Mouse (Mus musculus) hindbrain, embryonic 12.5 days (tissue): ENCODE results near the gene Nudt2. TPM values are rescaled to one million over a fixed set of nuclear protein-coding genes. Genes with fewer than 3 reads are reported as not detected.
A peak's percentile ranks its signal among the peaks of the same experiment; 100 is the strongest.

Experiments used
- ATAC-seq: fragments of 200-750 bp; cut with Nextera tagmentation; 2 replicates; pipeline ENCODE4 v1.8.0; 2017; ENCODE audit warnings: moderate TSS enrichment; ENCODE audit not compliant: low FRiP score
- H3K27ac ChIP-seq: fragments of 300-500 bp; sonication (generic); 2 replicates; pipeline ENCODE4 v1.5.1; 2016; ENCODE audit warnings: mild to moderate bottlenecking
- H3K27me3 ChIP-seq: fragments of 300-500 bp; sonication (generic); 2 replicates; pipeline ENCODE4 v1.6.1; 2016; ENCODE audit warnings: mild to moderate bottlenecking
- H3K36me3 ChIP-seq: fragments of 300-500 bp; sonication (generic); 2 replicates; pipeline ENCODE4 v1.6.1; 2016; ENCODE audit warnings: mild to moderate bottlenecking
- H3K4me1 ChIP-seq: fragments of 300-500 bp; sonication (generic); 2 replicates; pipeline ENCODE4 v1.6.1; 2016
- H3K4me2 ChIP-seq: fragments of 300-500 bp; sonication (generic); replicated peaks from 2 replicates; pipeline ENCODE4 v1.6.1; 2016; ENCODE audit warnings: mild to moderate bottlenecking
- H3K4me3 ChIP-seq: fragments of 300-500 bp; sonication (generic); 2 replicates; pipeline ENCODE4 v1.5.1; 2016; ENCODE audit warnings: mild to moderate bottlenecking
- H3K9ac ChIP-seq: fragments of 300-500 bp; sonication (generic); 2 replicates; pipeline ENCODE4 v1.6.1; 2016; ENCODE audit warnings: mild to moderate bottlenecking, moderate library complexity
- H3K9me3 ChIP-seq: fragments of 300-500 bp; sonication (generic); replicated peaks from 2 replicates; pipeline ENCODE4 v1.6.1; 2016; ENCODE audit warnings: mild to moderate bottlenecking
- WGBS: fragments of 180-500 bp; shearing (Covaris S2); methylation state at CpG from one replicate; pipeline ENCODE4 v1.1.7; 2016; 5-methylcytosine and 5-hydroxymethylcytosine counted together
- polyA plus RNA-seq: library from polyadenylated mRNA; unstranded; fragments of >200 nt; fragmentation: Nextera tagmentation; extraction: Ambion mirVana; gene quantifications from 2 replicates; pipeline ENCODE4 v1.2.1, GENCODE M21; 2016

Gene Nudt2
- polyA plus RNA-seq, 1 experiment from 2014 or later = 59.5 TPM

- WGBS = 43% methylated on average over 5 of the region's 5 CpGs
- Histone ChIP-seq H3K9me3 (no peaks in the 10 kb centered on the region), H3K27me3 (peaks cover 66% of the 10 kb centered on the region), H3K4me1 (peaks cover 30% of the 10 kb centered on the region), H3K27ac (no peak overlapping the region), H3K36me3 (no peaks in the 10 kb centered on the region), H3K4me3 (no peak overlapping the region), H3K4me2 (peak overlapping the region; percentile 57; the same call in 1 of the 2 replicates), H3K9ac (no peak overlapping the region)
- ATAC-seq = 0 out of 2 replicates have a peak, but pooled peaks have one; percentile 8
Measured at GRCm38 (mm10) chr4:41497046-41497445, 32.1 kb downstream of the Nudt2 start.

GRCm38 (mm10) chr4:41497579-41497978 lies 32.6 kb downstream of the Nudt2 start:
- Histone ChIP-seq H3K27me3 (peaks cover 72% of the 10 kb centered on the region), H3K9ac (0 out of 2 replicates have a peak overlapping the region, but pooled peaks have one; percentile 8), H3K4me1 (peaks cover 36% of the 10 kb centered on the region), H3K9me3 (no peaks in the 10 kb centered on the region), H3K36me3 (no peaks in the 10 kb centered on the region), H3K27ac (no peak overlapping the region), H3K4me3 (peak overlapping the region; percentile 33), H3K4me2 (peak overlapping the region; percentile 57)
- WGBS = 2% methylated on average over 34 of the region's 34 CpGs
- peak; percentile 26; the same call in 1 of the 2 replicates for ATAC-seq

DNA sequence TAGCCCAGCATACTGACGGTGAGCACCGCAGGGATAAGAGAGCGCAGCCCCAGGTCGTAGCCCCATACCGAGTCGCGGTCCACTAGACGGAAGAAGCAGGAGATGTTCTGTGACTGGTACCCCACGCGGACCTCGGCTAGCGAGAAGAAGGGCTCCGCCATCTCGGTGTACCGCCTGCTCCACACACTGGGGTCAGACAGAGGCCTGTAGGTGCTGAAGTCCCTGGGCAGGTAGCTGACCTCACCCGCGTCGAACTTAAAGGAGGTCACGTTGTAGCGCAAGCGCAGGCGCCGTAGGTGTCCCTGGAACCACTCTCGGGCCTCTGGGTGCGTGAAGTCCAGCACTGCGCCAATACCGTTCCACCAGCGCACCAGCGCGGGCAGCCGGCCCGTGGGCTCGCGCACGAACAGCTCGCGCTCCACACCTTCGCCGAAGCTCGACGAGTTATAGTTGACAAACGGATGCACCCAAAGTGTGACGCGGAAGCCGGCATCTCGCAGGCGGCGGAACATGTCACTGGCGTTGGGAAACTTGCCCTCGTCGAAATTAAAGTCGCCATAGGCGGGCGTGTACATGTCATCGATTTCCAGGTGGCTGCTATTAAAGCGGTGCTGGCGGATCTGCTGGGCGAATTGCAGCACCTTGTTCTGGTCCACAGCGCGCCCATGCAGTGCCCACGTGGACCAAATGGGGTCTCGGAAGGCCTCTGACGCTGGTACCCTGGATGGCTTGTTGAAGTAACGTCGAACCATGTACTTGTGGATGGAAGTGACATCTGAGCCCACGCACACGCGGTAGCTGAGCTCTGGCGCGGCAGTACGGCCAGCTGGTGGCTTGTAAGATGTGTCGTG lies 33.3 kb downstream of the Nudt2 start:
- no peaks in the 10 kb centered on the region for H3K9me3 ChIP-seq
- 0 out of 2 replicates have a peak, but pooled peaks have one; percentile 4 for ATAC-seq
- H3K36me3 ChIP-seq = no peaks in the 10 kb centered on the region
- peak overlapping the region; percentile 33 for H3K4me3 ChIP-seq
- peaks cover 73% of the 10 kb centered on the region for H3K27me3 ChIP-seq
- no peak overlapping the region for H3K27ac ChIP-seq
- 9% methylated on average over 72 of the region's 72 CpGs for WGBS
- H3K4me1 ChIP-seq = peaks cover 40% of the 10 kb centered on the region
- peak overlapping the region; percentile 57 for H3K4me2 ChIP-seq
- no peak overlapping the region for H3K9ac ChIP-seq

- no peaks in the 10 kb centered on the region for H3K9me3 ChIP-seq
- H3K36me3 ChIP-seq = no peaks in the 10 kb centered on the region
- WGBS = 4% methylated on average over 43 of the region's 43 CpGs
- peak overlapping the region; percentile 57 for H3K4me2 ChIP-seq
- H3K9ac ChIP-seq = peak overlapping the region; percentile 32; the same call in 1 of the 2 replicates
- peaks cover 73% of the 10 kb centered on the region for H3K27me3 ChIP-seq
- no peak for ATAC-seq
- no peak overlapping the region for H3K27ac ChIP-seq
- H3K4me3 ChIP-seq = peak overlapping the region; percentile 33
- H3K4me1 ChIP-seq = peaks cover 40% of the 10 kb centered on the region
Measured at GRCm38 (mm10) chr4:41498921-41499391, 34.0 kb downstream of the Nudt2 start.

DNA sequence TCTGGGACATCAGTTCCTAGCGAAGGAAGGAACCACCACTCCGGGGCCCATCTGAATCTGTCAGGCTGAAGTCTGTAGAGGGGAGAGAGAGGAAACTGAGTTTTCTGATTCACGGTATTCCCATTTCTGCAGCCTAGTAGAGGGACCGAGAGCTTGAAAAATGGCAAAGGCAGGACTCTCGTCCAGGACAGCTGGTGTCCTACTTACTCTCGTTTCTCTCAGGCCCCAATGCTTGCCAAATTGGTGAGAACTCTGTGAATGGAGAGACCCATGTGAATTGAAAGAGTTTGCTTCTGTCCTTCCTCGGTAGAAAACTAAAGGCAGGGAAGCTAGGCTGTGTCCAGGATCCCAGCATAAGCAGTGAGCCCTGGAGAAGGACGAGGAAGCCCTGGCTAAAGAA lies 34.7 kb downstream of the Nudt2 start:
- WGBS = 58% methylated on average over 8 of the region's 8 CpGs
- 0 out of 2 replicates have a peak overlapping the region, but pooled peaks have one; percentile 33 for H3K4me3 ChIP-seq
- no peak for ATAC-seq

DNA sequence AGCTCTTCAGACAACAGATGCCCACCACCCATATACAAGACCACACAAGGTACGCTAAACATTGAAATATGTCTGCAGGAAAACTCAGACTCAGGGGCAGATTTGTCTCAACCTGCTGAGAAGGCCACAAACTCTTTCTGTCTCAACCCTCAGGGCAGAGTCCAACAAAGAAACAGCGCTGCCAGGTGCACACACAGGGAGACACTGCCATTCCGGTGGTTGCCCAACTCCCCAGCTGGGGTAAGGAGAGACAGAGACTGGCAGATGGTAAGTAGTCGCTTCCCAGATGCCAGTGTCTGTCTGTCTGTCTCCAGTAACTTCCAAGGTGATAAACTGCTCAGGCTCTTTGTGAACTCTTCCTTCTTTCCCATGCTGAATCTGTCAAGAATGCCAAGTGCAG lies 35.8 kb downstream of the Nudt2 start:
- Histone ChIP-seq H3K27ac (no peak overlapping the region), H3K4me2 (no peak overlapping the region), H3K9ac (no peak overlapping the region), H3K36me3 (no peaks in the 10 kb centered on the region), H3K27me3 (peaks cover 64% of the 10 kb centered on the region), H3K4me3 (no peak overlapping the region), H3K4me1 (peaks cover 40% of the 10 kb centered on the region), H3K9me3 (no peaks in the 10 kb centered on the region)
- 77% methylated on average over 4 of the region's 4 CpGs for WGBS
- no peak for ATAC-seq

More for the DNA sequence above, 34.7 kb downstream of the Nudt2 start:
- Histone ChIP-seq H3K27me3 (peaks cover 73% of the 10 kb centered on the region), H3K36me3 (no peaks in the 10 kb centered on the region), H3K9ac (no peak overlapping the region), H3K4me1 (peaks cover 40% of the 10 kb centered on the region), H3K27ac (no peak overlapping the region), H3K9me3 (no peaks in the 10 kb centered on the region), H3K4me2 (no peak overlapping the region)

DNA sequence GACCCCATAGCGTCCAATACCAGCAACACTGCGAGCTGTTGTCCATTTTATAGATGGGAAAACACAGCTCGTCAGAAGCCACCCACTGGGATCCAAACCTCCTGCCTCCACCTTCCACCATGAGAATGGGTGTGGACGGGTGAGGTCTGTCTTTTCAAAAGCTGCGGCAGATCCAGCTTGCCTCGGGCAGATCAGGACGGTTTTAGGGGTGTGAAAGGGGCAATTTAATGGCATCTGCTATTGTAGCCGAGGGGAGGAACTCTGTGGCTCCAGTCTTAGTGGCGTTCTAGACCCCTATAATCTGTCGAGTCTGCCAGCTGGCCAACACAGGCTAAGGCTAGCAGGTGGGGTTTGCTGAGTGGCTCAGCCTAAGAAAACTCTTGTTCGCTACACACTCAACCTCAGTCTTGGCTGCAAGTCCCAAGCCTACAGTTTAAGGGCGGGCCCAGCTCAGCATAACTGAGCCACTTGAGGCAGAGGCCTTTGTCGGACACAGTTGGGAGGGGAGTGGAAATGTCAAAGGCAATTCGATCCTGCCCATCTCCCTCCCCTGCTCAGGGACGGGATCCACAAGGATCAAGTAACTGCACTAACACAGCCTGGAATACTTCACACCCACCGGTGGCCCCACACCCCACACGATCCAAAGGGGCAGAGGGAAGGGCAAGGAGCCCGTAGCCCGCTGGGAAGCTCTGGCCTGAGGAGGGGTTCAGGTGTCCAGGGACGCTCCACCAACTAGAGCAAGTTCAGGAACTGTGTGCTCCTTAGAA lies 37.4 kb downstream of the Nudt2 start:
- Histone ChIP-seq H3K9ac (peak overlapping the region; percentile 54; the same call in 1 of the 2 replicates), H3K36me3 (no peaks in the 10 kb centered on the region), H3K4me2 (peak overlapping the region; percentile 63), H3K4me1 (peaks cover 48% of the 10 kb centered on the region), H3K27me3 (peaks cover 53% of the 10 kb centered on the region), H3K27ac (peak overlapping the region; percentile 40; the same call in 1 of the 2 replicates), H3K9me3 (no peaks in the 10 kb centered on the region), H3K4me3 (peak overlapping the region; percentile 35)
- ATAC-seq = peak; percentile 36
- 9% methylated on average over 20 of the region's 20 CpGs for WGBS

- no peaks in the 10 kb centered on the region for H3K9me3 ChIP-seq
- ATAC-seq = peak; percentile 87
- H3K9ac ChIP-seq = peak within 1 kb of the TSS; percentile 54; the same call in 1 of the 2 replicates
- peak within 1 kb of the TSS; percentile 63 for H3K4me2 ChIP-seq
- peak within 1 kb of the TSS; percentile 35 for H3K4me3 ChIP-seq
- H3K36me3 ChIP-seq = no peaks in the 10 kb centered on the region
- WGBS = under 1% methylated on average over 18 of the region's 18 CpGs
- peak within 1 kb of the TSS; percentile 40; the same call in 1 of the 2 replicates for H3K27ac ChIP-seq
- H3K27me3 ChIP-seq = peaks cover 47% of the 10 kb centered on the region
- peaks cover 46% of the 10 kb centered on the region for H3K4me1 ChIP-seq
Measured at GRCm38 (mm10) chr4:41502986-41503412, 38.0 kb downstream of the Nudt2 start, which contains the start of gene AI464131. Gene AI464131 (minus strand): TSS chr4:41503076.

DNA sequence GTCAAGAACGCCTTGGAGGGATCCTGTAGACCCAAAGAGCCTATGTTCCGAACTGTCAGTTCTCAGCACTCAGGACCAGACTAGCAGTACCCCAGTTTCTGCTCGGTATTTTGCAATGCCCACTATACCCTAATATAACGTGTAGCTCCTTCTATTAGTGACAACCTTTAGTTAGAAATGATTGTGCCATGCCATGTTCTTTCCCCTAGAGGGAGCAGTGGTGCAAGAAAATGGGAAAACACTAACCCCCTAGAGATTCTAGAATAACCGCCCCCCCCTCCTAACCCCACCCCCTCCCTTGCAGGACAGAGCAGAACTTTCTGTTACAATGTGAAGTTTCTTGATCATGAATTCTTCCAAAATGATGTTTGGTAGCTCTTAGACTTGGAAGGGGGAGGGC lies 39.4 kb downstream of the Nudt2 start:
- peaks cover 42% of the 10 kb centered on the region for H3K27me3 ChIP-seq

GRCm38 (mm10) chr4:41505131-41505551 lies 40.2 kb downstream of the Nudt2 start:
- peaks cover 30% of the 10 kb centered on the region for H3K4me1 ChIP-seq
- no peaks in the 10 kb centered on the region for H3K36me3 ChIP-seq
- WGBS = 59% methylated on average over 11 of the region's 11 CpGs
- peaks cover 34% of the 10 kb centered on the region for H3K27me3 ChIP-seq
- ATAC-seq = no peak
- H3K4me2 ChIP-seq = no peak overlapping the region
- no peak overlapping the region for H3K27ac ChIP-seq
- no peaks in the 10 kb centered on the region for H3K9me3 ChIP-seq
- no peak overlapping the region for H3K9ac ChIP-seq
- H3K4me3 ChIP-seq = no peak overlapping the region

More for the DNA sequence above, 39.4 kb downstream of the Nudt2 start:
- H3K9me3 ChIP-seq = no peaks in the 10 kb centered on the region
- no peaks in the 10 kb centered on the region for H3K36me3 ChIP-seq
- ATAC-seq = no peak
- no peak overlapping the region for H3K4me3 ChIP-seq
- H3K27ac ChIP-seq = no peak overlapping the region
- H3K4me1 ChIP-seq = peaks cover 33% of the 10 kb centered on the region
- WGBS = 71% methylated on average over 5 of the region's 5 CpGs
- H3K4me2 ChIP-seq = no peak overlapping the region
- no peak overlapping the region for H3K9ac ChIP-seq

GRCm38 (mm10) chr4:41506156-41506555 lies 41.2 kb downstream of the Nudt2 start:
- Histone ChIP-seq H3K9me3 (no peaks in the 10 kb centered on the region), H3K9ac (no peak overlapping the region), H3K4me1 (peaks cover 30% of the 10 kb centered on the region), H3K27me3 (peaks cover 23% of the 10 kb centered on the region), H3K4me2 (peak overlapping the region; percentile 84), H3K36me3 (no peaks in the 10 kb centered on the region), H3K27ac (0 out of 2 replicates have a peak overlapping the region, but pooled peaks have one; percentile 8), H3K4me3 (no peak overlapping the region)
- WGBS = 12% methylated on average over 13 of the region's 13 CpGs
- ATAC-seq = no peak

- H3K9me3 ChIP-seq = no peaks in the 10 kb centered on the region
- peak; percentile 76 for ATAC-seq
- no peaks in the 10 kb centered on the region for H3K36me3 ChIP-seq
- peaks cover 25% of the 10 kb centered on the region for H3K4me1 ChIP-seq
- peak overlapping the region; percentile 50 for H3K4me3 ChIP-seq
- peak overlapping the region; percentile 70 for H3K27ac ChIP-seq
- WGBS = under 1% methylated on average over 29 of the region's 29 CpGs
- peaks cover 20% of the 10 kb centered on the region for H3K27me3 ChIP-seq
- H3K4me2 ChIP-seq = peak overlapping the region; percentile 84
- H3K9ac ChIP-seq = peak overlapping the region; percentile 74
Measured at GRCm38 (mm10) chr4:41506906-41507305, 42.0 kb downstream of the Nudt2 start.
